Mouse (Mus musculus) CH12F3 (cell line): ENCODE measurements at regions not wholly inside any gene's neighbourhood (a gene's known extent, or its start where the extent isn't known, plus 50 kb on each side); places are given as distances from the start of the nearest gene placed in this dataset.

ENCODE experiments used
- in situ Hi-C: fragments of 300-500 bp; cut with MboI; formaldehyde crosslinking; loops from 2 replicates; pipeline ENCODE4 v1.14.3; 2020; ENCODE audit warnings: low sequenced_read_pairs

DNA sequence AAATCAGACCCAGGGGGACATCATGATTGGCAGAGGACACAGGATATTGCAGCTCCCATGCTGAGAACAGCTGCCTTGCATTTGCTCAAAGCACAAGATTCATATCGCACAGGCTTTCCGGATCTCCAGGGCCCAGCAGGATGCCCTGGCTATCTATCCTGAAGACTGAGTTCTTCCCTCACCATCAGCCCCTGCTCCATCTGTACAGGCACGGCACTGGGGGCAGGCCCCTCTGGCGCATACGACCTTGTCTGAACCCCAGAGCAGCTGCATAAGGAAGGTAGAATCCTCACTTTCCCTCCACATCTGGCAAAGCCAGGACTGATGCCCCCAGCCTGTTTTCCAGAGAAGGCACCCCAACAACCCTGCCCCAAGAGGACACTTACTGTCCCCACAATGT lies 266.8 kb downstream of the Tns1 start:
- in situ Hi-C loops: loop anchor here (25.0 kb wide), 1 partner anchor 1145 kb away; the partner anchor contains the start of genes Ankar and Rpl37a

DNA sequence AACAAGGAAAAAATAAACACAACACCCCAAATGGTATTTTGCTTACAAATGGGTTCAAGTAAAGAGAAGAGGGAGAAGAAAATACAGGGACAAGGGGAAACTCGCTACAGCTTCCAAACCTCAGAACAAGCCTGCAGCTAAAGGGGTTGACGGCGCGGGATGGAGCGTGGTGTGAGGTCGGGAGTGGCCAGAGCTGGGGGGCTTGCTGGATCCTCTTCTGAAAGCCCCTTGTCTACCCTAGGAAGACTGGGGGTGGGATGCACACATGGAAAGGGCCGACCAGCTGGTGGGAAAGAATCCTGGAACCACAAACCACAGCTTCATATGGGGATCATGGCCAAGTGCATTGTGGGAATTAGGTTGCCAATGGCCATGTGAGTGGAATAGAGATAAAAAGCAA lies 267.4 kb downstream of the Tns1 start:
- in situ Hi-C loops: loop anchor here (25.0 kb wide), 1 partner anchor 1145 kb away; the partner anchor contains the start of genes Ankar and Rpl37a

GRCm38 (mm10) chr1:73855306-73855705 lies 268.9 kb downstream of the Tns1 start:
- in situ Hi-C loops: loop anchor here (25.0 kb wide), 1 partner anchor 1143 kb away; the partner anchor contains the start of genes Ankar and Rpl37a

DNA sequence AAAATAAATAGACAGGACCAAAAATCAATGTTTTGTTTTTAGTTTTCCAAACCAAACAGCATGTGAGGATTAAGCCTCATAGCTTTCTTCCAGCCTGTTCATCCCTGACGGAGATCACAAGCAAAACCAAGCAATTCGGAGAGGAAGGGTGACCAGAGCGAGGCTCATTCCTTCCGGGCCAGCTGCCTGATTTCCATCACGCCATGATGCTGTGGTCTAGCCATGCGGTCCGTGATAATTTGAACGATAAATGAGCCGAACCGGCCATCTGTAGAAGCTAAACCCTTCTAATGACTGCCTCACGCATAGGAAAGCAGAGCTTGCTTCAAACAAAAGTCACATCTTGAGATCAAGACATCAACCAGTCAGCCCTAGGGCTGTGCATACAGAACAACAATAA lies 270.4 kb downstream of the Tns1 start:
- in situ Hi-C loops: loop anchor here (25.0 kb wide), 1 partner anchor 1142 kb away; the partner anchor contains the start of genes Ankar and Rpl37a

DNA sequence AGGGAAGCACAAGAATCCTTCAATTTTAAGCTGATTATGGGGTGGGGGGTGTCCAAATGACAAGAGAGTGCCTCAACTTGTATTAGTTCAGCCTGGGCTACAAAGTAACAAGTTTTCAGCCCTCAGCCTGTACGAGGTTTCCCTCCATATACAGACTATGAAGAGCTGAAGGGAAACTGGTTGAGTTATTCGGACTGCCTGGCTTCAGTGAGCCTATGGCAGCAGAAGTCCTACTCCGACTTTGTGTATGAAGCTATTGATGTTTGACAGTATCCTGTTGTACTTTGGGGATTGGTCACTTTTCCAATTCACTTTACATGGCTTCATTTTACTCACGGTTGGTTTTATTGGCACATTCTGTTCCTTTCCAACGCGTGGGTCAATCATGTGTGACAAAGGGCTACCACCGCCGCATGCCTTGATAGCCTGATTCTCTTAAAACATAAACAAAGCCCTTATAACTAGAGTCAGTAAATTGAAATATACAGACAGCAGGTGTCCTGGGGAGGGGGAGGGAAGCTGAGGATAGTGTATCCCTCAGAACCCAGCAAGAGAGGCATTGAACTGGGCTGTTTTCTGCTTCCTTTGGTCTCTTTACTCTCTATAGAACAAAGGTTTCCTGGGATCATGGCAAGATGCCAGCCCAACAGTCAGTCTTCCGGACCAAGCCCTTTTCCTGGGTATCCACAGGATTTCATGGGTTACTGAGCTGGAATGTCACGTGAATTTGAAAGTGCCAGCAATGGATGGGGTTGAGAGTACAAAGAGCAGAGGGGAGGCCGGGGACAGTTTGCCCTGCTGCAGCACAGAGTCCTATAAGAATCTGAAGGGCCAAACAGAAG lies 273.9 kb downstream of the Tns1 start:
- in situ Hi-C loops: loop anchor here (25.0 kb wide), 1 partner anchor 1138 kb away; the partner anchor contains the start of genes Ankar and Rpl37a

DNA sequence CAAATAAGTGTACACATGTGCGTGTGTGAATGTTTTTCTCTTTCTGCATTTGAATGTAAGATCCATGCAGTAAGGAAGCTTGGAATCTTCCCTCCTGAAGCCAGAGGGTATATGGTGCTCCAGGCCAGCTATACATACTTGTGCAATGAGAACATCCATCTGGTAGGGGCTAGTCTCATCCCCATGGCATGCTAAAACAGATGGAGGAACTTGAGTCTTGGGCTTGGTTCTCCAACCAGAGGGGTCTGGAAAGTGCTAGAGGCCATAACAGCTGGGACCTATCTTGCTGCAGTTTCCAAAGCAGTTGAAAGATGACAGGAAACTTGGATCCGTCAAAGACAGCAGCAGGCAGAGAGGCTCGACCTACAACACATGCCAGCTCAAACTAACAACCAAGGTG lies 275.9 kb downstream of the Tns1 start:
- in situ Hi-C loops: no loop called here

GRCm38 (mm10) chr1:73847126-73847525 lies 277.1 kb downstream of the Tns1 start:
- in situ Hi-C loops: no loop called here

GRCm38 (mm10) chr1:73845115-73845514 lies 279.1 kb downstream of the Tns1 start:
- in situ Hi-C loops: no loop called here

- in situ Hi-C loops: no loop called here
These were observed 279.7 kb downstream of the Tns1 start for GRCm38 (mm10) chr1:73844574-73844973.

- in situ Hi-C loops: no loop called here
These were observed 284.9 kb downstream of the Tns1 start for GRCm38 (mm10) chr1:73839351-73839750.

- in situ Hi-C loops: no loop called here
These were observed 287.6 kb downstream of the Tns1 start for GRCm38 (mm10) chr1:73836680-73837079.

DNA sequence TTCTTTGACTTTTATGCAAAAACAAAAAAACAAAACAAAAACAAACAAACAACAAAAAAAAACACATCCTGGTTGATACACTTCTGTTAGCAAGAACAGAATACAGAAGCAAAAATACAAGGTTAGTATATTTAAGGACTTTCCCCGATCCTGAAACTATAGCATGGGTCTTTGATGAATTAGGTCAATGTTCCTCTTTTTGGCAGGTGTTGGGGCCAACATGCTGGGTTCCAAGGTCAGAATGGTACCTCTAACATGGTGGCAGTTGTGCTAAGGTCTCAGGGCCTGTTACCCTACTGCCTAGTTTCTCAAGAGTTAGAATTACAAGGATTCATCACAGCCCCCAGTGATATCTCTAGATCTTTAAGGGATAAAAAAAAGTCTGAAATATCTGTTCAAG lies 289.7 kb downstream of the Tns1 start:
- in situ Hi-C loops: no loop called here

GRCm38 (mm10) chr1:73830486-73831132 lies 293.6 kb downstream of the Tns1 start:
- in situ Hi-C loops: no loop called here

DNA sequence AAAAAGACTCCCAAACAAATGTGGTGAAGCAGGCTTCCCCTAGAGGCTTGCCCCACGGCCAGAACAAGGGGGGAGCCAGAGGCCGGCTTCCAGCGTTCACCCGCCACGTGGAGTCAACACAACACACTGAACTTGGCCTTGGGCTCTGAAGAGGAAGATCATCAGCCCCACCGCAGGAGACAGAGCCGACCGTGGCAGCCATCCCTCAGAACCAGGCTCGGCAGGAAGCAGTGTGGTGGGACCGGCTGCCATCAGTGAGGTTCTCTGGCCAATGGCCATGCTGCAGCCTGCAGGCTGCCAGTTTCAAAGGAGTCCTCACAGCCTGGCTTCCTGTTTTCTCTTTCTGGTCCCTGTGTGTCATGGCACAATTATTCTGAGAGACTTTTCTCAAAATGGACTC lies 295.3 kb downstream of the Tns1 start:
- in situ Hi-C loops: loop anchor here (10.0 kb wide), 1 partner anchor 954 kb away; the partner anchor contains the start of gene Igfbp5

DNA sequence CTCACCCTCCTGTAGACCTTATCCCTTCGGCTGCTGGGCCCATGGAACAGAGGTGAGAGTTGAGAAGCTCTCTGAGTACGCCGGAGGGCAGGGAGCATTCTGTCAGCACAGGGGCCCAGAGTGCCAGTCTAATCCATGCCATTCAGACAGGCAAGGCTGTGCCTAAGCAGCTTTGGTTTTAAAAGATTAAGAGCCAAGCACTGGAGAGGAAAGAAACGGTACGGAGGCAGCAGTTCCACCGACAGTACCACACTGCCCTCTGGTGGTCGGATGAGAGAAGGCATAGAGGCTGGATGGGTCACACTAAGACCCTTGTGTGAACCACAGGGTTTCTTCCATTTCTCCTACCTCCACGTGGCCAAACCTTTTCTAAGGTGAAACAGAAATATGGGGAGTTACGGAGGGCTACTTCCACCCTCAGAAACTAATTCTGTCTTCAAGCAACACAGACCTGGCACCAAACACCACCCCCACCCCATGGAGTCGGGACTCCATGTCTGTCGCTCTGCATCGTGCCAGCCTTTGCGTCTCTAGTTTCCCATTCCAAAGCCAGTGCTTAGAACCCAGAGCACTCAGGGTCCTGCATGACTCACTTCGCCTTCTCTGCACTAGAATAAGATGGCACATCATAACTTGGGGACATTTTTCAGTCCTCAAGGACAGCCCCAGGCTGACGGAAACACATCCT lies 297.9 kb downstream of the Tns1 start:
- in situ Hi-C loops: loop anchor here (10.0 kb wide), 1 partner anchor 952 kb away; the partner anchor contains the start of gene Igfbp5

DNA sequence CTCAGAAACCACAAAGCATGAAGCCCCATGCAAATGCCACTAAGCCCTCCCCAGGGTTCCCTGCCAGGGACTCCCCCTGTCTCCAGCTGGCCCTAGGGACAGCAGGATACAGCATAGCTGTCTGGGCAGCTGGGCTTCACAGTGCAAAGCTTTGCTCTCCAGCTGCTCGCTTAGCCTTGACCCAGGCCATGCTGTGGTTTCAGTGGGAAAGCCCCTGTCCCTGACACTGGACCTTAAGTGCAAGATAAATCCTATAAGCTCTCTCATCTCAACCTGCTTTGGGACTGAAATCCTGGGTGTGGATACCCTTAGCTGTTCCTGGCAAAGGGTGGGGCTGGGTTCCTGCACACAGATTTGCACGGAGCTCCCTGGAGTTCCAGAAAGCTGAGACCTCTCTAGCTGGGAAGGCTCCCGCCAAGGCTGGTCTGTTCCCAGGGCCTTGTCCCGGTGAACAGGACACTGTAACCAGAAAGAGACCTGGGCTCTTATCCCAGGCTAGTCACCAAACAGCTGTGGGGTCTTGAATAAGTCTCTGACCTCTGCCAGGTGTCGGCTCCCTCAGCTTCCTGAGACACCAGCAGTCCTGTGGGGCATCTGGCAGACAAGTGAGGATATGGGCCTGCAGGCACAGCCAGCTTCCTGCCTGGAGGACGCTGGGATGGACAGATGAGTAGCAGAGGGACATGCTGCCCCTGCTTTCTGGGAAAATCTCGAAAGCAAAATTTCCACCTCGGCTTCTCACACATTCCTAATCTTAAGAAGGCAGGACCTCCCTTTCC lies 299.7 kb downstream of the Tns1 start:
- in situ Hi-C loops: loop anchor here (10.0 kb wide), 1 partner anchor 950 kb away; the partner anchor contains the start of gene Igfbp5

DNA sequence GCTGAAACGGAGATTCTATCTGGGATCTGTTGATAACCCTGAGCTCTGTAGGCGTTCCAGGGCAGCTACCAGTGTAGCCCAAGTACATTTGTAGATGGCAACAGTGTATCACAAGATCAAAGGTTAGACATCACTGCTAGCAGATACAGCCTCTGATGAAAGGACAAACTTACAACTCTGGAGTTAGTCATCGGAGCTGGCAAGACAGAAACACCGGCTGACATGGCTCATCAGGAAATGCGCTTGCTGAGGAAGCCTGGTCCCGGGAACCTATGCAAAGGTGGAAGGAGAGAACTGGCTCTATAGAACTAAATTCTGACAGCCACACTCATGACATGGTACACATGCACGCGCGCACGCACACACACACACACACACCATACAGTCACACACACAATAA lies 300.5 kb downstream of the Tns1 start:
- in situ Hi-C loops: loop anchor here (10.0 kb wide), 1 partner anchor 949 kb away; the partner anchor contains the start of gene Igfbp5

DNA sequence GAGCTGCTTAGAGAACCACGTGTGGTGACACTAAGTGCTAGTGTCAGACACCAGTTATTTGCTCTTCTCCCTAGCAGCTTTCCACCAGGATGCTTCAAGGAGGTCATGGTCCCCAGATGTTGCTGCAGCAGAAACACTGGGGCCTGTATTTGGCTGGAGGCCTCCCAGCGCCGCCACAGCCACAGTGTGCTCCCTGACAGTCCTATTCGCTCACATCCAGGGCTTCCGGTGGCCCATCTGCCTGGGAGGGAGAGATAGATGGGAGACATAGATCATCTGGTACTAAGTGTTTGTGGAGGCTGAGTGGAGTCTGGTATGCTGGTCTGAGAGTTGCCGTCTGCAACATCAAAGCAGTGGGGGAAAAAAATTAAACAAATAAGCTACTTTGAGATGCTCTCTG lies 301.6 kb downstream of the Tns1 start:
- in situ Hi-C loops: loop anchor here (10.0 kb wide), 1 partner anchor 948 kb away; the partner anchor contains the start of gene Igfbp5

- in situ Hi-C loops: loop anchor here (10.0 kb wide), 1 partner anchor 946 kb away; the partner anchor contains the start of gene Igfbp5
These were observed 303.5 kb downstream of the Tns1 start for GRCm38 (mm10) chr1:73820701-73821100.

GRCm38 (mm10) chr1:73807206-73807605 lies 317.0 kb downstream of the Tns1 start:
- in situ Hi-C loops: no loop called here
